Mouse (Mus musculus): ENCODE results near the gene Comtd1. TPM values are rescaled to one million over a fixed set of nuclear protein-coding genes. Genes with fewer than 3 reads are reported as not detected.

Gene Comtd1
- polyA plus RNA-seq, 1 experiment from 2014 or later = 67.3 TPM

DNA sequence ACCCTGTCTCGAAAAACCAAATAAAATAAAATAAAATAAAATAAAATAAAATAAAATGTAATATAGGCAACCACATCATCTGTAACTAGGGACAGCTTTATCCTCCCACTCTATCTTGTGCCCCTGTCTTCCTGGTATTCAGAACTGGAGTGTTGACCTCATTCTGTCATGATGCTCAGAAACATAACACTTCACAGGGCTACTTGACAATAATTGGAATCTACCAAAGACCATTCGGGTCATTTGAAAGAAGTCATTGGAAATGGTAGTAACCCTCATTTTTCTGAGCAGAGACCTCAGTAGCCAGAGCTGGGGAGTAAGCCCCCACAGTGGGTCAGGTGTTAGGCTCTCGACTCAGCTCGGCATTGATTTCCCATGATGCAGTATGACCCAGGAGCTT is 34.2 kb downstream of the Comtd1 start:
- 95% methylated on average over 4 of the region's 4 CpGs for WGBS
- TF ChIP-seq CTCF (IDR thresholded peaks at IDR 0.05; ENCODE audit: low read depth) = no peak
- H3K4me1 ChIP-seq (replicated peaks; ENCODE audit: control insufficient read depth, insufficient read depth, low read length) = no peaks in the 10 kb centered on the region
- H3K9me3 ChIP-seq (ENCODE audit: control insufficient read depth) = no peaks in the 10 kb centered on the region
- no peak overlapping the region for H3K9ac ChIP-seq (ENCODE audit: low read depth, low read length)
- no peak overlapping the region for H3K4me3 ChIP-seq (ENCODE audit: low read depth, low read length)
- ATAC-seq = no peak
- no peak overlapping the region for H3K27ac ChIP-seq (ENCODE audit: low read depth, low read length)
- H3K27me3 ChIP-seq (replicated peaks; ENCODE audit: control insufficient read depth, insufficient read depth, low read length) = no peaks in the 10 kb centered on the region
- H3K36me3 ChIP-seq (ENCODE audit: control insufficient read depth, insufficient read depth) = no peaks in the 10 kb centered on the region
- no peak overlapping the region for H3K4me2 ChIP-seq (replicated peaks; ENCODE audit: low read depth)

DNA sequence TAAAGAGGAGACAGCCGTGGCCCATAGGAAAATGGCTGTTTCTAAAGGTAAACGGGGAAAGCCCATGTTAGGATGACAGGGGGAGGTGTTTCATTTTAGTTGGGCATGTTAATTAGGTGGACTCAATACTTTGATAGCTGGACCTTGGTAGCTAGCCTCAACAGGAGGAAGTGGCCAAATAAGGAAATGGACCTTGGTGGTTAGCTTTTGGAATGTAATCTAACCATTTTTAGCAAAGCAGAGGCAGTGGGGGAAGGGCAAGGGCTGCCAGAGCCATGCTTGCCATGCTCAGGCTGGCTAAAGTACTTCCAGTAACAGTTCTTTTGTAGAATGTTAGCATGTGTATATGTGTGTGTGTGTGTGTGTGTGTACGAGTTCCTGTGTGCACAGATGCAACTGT is 34.9 kb downstream of the Comtd1 start:
- no peak for ATAC-seq
- Histone ChIP-seq H3K4me3 (ENCODE audit: low read depth, low read length) (no peak overlapping the region), H3K36me3 (ENCODE audit: control insufficient read depth, insufficient read depth) (no peaks in the 10 kb centered on the region), H3K9ac (ENCODE audit: low read depth, low read length) (no peak overlapping the region), H3K27ac (ENCODE audit: low read depth, low read length) (no peak overlapping the region), H3K27me3 (replicated peaks; ENCODE audit: control insufficient read depth, insufficient read depth, low read length) (no peaks in the 10 kb centered on the region), H3K4me1 (replicated peaks; ENCODE audit: control insufficient read depth, insufficient read depth, low read length) (no peaks in the 10 kb centered on the region), H3K9me3 (ENCODE audit: control insufficient read depth) (no peaks in the 10 kb centered on the region), H3K4me2 (replicated peaks; ENCODE audit: low read depth) (no peak overlapping the region)
- WGBS = 73% methylated on average over 3 of the region's 3 CpGs
- TF ChIP-seq CTCF (IDR thresholded peaks at IDR 0.05; ENCODE audit: low read depth) = no peak

DNA sequence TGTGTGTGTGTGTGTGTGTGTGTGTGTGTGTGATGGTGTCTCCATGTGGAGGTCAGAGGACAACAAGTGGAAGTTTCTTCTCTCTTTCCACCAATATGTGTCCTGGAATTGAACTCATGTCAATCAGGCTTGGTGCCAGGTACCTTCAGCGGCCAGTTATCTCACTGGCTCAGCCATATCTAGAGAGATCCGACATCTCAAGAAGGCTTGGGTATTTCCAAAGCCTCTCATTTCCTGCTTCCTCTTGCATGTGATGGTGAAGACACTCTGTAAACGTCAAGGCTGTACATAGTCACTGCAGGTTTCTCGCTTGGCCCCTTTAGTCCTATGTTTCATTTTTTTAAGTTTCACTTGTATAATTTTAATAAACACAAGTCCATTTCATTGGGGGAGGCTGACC is 35.6 kb downstream of the Comtd1 start:
- no peak for TF ChIP-seq CTCF (IDR thresholded peaks at IDR 0.05; ENCODE audit: low read depth)
- Histone ChIP-seq H3K4me2 (replicated peaks; ENCODE audit: low read depth) (no peak overlapping the region), H3K4me3 (ENCODE audit: low read depth, low read length) (no peak overlapping the region), H3K27ac (ENCODE audit: low read depth, low read length) (no peak overlapping the region), H3K9me3 (ENCODE audit: control insufficient read depth) (no peaks in the 10 kb centered on the region), H3K27me3 (replicated peaks; ENCODE audit: control insufficient read depth, insufficient read depth, low read length) (no peaks in the 10 kb centered on the region), H3K36me3 (ENCODE audit: control insufficient read depth, insufficient read depth) (no peaks in the 10 kb centered on the region), H3K9ac (ENCODE audit: low read depth, low read length) (no peak overlapping the region), H3K4me1 (replicated peaks; ENCODE audit: control insufficient read depth, insufficient read depth, low read length) (no peaks in the 10 kb centered on the region)
- WGBS = 41% methylated on average over 4 of the region's 4 CpGs
- ATAC-seq = no peak

DNA sequence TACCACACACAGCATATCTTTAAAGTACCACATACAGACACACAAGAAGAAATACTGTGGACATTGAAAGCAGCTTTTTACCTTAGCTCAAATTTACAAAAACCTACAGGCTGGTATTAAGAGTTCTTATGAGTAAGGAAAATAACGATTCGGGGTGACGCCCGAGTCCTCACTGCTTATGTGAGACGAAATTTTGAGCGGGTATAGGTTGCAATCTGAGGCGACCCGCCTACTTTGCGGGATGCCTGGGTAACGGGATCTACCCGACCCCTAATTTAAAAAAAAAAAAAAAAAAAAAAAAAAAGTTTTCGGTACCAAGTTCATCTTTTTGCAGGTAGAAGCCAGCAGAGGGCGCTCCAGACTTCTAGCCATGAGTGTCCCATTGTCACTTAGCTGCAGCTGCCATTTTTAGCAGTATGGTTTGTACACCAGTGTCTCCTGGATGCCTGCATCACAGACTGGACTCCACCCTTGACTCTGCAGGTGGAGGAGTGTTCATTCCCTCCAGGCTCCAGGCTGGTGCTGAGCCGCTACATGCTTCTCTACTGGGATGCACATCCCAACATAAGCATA is 36.1 kb downstream of the Comtd1 start:
- Histone ChIP-seq H3K9ac (ENCODE audit: low read depth, low read length) (no peak overlapping the region), H3K4me2 (replicated peaks; ENCODE audit: low read depth) (no peak overlapping the region), H3K4me3 (ENCODE audit: low read depth, low read length) (no peak overlapping the region), H3K27me3 (replicated peaks; ENCODE audit: control insufficient read depth, insufficient read depth, low read length) (no peaks in the 10 kb centered on the region), H3K36me3 (ENCODE audit: control insufficient read depth, insufficient read depth) (no peaks in the 10 kb centered on the region), H3K4me1 (replicated peaks; ENCODE audit: control insufficient read depth, insufficient read depth, low read length) (no peaks in the 10 kb centered on the region), H3K9me3 (ENCODE audit: control insufficient read depth) (no peaks in the 10 kb centered on the region), H3K27ac (ENCODE audit: low read depth, low read length) (no peak overlapping the region)
- 23% methylated on average over 14 of the region's 14 CpGs for WGBS
- TF ChIP-seq CTCF (IDR thresholded peaks at IDR 0.05; ENCODE audit: low read depth) = peak; percentile 79
- ATAC-seq = peak; percentile 37; the same call in 1 of the 2 replicates

DNA sequence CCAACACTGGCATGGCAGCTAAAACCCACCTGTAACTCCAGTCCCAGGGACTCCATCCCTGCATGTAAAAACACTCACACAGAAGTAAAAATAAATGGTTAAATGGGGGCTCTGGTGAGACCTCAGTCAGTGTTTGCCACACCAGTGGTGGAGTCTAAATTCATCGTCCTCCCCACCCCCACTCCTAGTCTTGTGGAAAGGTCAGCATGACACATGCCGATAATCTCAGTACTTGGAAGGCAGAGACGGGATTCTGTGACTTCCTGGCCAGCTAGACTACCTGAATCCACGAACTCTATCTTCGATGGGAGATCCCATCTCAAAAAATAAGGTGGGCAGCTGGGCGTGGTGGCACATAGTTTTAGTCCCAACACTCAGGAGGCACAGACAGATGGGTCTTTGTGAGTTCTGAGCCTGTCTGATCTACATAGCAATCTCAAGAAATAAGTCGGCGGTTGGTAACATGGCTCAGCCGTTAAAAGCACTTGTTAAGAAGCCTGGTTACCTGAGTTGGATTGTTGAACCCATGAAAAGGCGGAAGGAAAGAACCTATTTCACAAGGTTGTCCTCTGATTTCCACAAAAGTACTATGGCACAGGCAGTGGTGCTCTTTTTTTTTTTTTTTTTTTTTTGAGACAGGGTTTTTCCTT is 36.9 kb downstream of the Comtd1 start:
- H3K9me3 ChIP-seq (ENCODE audit: control insufficient read depth) = no peaks in the 10 kb centered on the region
- no peak overlapping the region for H3K9ac ChIP-seq (ENCODE audit: low read depth, low read length)
- no peak overlapping the region for H3K27ac ChIP-seq (ENCODE audit: low read depth, low read length)
- TF ChIP-seq CTCF (IDR thresholded peaks at IDR 0.05; ENCODE audit: low read depth) = no peak
- no peaks in the 10 kb centered on the region for H3K36me3 ChIP-seq (ENCODE audit: control insufficient read depth, insufficient read depth)
- H3K4me3 ChIP-seq (ENCODE audit: low read depth, low read length) = no peak overlapping the region
- no peaks in the 10 kb centered on the region for H3K27me3 ChIP-seq (replicated peaks; ENCODE audit: control insufficient read depth, insufficient read depth, low read length)
- 84% methylated on average over 10 of the region's 10 CpGs for WGBS
- no peaks in the 10 kb centered on the region; the same call in 1 of the 2 replicates for H3K4me1 ChIP-seq (replicated peaks; ENCODE audit: control insufficient read depth, insufficient read depth, low read length)
- no peak overlapping the region for H3K4me2 ChIP-seq (replicated peaks; ENCODE audit: low read depth)
- no peak for ATAC-seq

DNA sequence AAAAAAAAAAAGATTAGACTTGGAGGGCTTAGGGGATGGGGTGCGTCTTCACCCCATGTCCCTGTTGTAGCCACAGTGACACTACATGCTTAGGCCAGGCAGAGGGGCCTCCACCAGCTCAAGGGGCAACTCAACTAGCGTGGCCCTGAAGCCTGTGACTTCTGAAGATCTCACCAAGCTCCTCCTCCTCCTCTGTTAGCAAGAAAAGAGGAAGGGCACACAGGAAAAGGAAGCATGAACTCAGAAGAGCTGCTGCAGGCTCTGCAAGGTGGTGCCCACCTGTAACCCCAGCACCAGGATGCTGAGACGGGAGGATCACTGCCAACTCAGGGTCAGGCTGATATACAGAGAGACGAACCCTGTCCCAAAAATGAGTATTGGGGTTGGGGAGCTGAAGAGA is 37.5 kb downstream of the Comtd1 start:
- no peak overlapping the region for H3K9ac ChIP-seq (ENCODE audit: low read depth, low read length)
- no peaks in the 10 kb centered on the region; the same call in 1 of the 2 replicates for H3K4me1 ChIP-seq (replicated peaks; ENCODE audit: control insufficient read depth, insufficient read depth, low read length)
- TF ChIP-seq CTCF (IDR thresholded peaks at IDR 0.05; ENCODE audit: low read depth) = no peak
- no peak overlapping the region for H3K4me3 ChIP-seq (ENCODE audit: low read depth, low read length)
- H3K9me3 ChIP-seq (ENCODE audit: control insufficient read depth) = no peaks in the 10 kb centered on the region
- no peak overlapping the region for H3K4me2 ChIP-seq (replicated peaks; ENCODE audit: low read depth)
- no peak for ATAC-seq
- WGBS = 82% methylated on average over 4 of the region's 4 CpGs
- H3K27me3 ChIP-seq (replicated peaks; ENCODE audit: control insufficient read depth, insufficient read depth, low read length) = no peaks in the 10 kb centered on the region
- no peak overlapping the region for H3K27ac ChIP-seq (ENCODE audit: low read depth, low read length)
- H3K36me3 ChIP-seq (ENCODE audit: control insufficient read depth, insufficient read depth) = no peaks in the 10 kb centered on the region
